19 mouse cellular contexts compared by ENCODE assay signal in genomic region chr9:20838931-20839330, GRCm38 (mm10). TPM values are rescaled to one million over a fixed set of nuclear protein-coding genes. Genes with fewer than 3 reads are reported as not detected.
"Had no signal": no experiment of that assay in that cellular context is flagged by ENCODE, and none has a peak within 500 bp of the region (broad histone marks: within the 10 kb centered on the region; RNA-seq: fewer than 3 reads in every experiment).

No protein-coding gene starts in this region.

- DNase-seq: kidney, postnatal 10 days; kidney, postnatal 4 days; liver, embryonic 13.5 days; lung, adult 2 months; lung, postnatal 14 days; lung, postnatal 4 days; midbrain, embryonic 14.5 days; right cerebral cortex, postnatal 25 days; spleen, adult 18-20 months; thymus, adult 18-20 months; thymus, postnatal 36 days had no signal

RNA-seq across cellular contexts. Expression of gene Rdh8, which starts 20.6 kb away (rescaled TPM):
- total RNA-seq: layer of hippocampus, adult 18-20 months; layer of hippocampus, postnatal 14 days; left cerebral cortex, adult 8-10 months; left cerebral cortex, postnatal 25 days; liver, adult 2 months; megakaryocyte progenitor cell, adult 5-6 weeks; megakaryocyte-erythroid progenitor cell, adult 5-6 weeks; midbrain, postnatal 0 days had no signal

RNA-seq across cellular contexts. Expression of gene Col5a3, which starts 24.1 kb away (rescaled TPM):
- total RNA-seq: megakaryocyte-erythroid progenitor cell, adult 5-6 weeks had no signal
